Mouse (Mus musculus) forebrain, embryonic 12.5 days (tissue): ENCODE data around the gene Akap9. TPM values are rescaled to one million over a fixed set of nuclear protein-coding genes. Genes with fewer than 3 reads are reported as not detected.
A peak's percentile ranks its signal among the peaks of the same experiment; 100 is the strongest.

Experiments
- ATAC-seq: fragments of 200-750 bp; cut with Nextera tagmentation; 2 replicates; pipeline ENCODE4 v1.8.0; 2017; ENCODE audit warnings: moderate TSS enrichment; ENCODE audit not compliant: low FRiP score
- H3K27ac ChIP-seq: fragments of 300-500 bp; sonication (generic); 2 replicates; pipeline ENCODE4 v1.5.1; 2016; ENCODE audit warnings: mild to moderate bottlenecking
- H3K27me3 ChIP-seq: fragments of 300-500 bp; sonication (generic); 2 replicates; pipeline ENCODE4 v1.6.1; 2016; ENCODE audit warnings: mild to moderate bottlenecking
- H3K36me3 ChIP-seq: fragments of 300-500 bp; sonication (generic); replicated peaks from 2 replicates; pipeline ENCODE4 v1.6.1; 2016; ENCODE audit warnings: mild to moderate bottlenecking
- H3K4me1 ChIP-seq: fragments of 300-500 bp; sonication (generic); 2 replicates; pipeline ENCODE4 v1.6.1; 2016
- H3K4me2 ChIP-seq: fragments of 300-500 bp; sonication (generic); 2 replicates; pipeline ENCODE4 v1.6.1; 2016; ENCODE audit warnings: mild to moderate bottlenecking, moderate library complexity
- H3K4me3 ChIP-seq: fragments of 300-500 bp; sonication (generic); replicated peaks from 2 replicates; pipeline ENCODE4 v1.5.1; 2016; ENCODE audit warnings: mild to moderate bottlenecking
- H3K9ac ChIP-seq: fragments of 300-500 bp; sonication (generic); 2 replicates; pipeline ENCODE4 v1.6.1; 2016; ENCODE audit warnings: mild to moderate bottlenecking
- H3K9me3 ChIP-seq: fragments of 300-500 bp; sonication (generic); 2 replicates; pipeline ENCODE4 v1.6.1; 2016
- WGBS: fragments of 180-500 bp; shearing (Covaris S2); methylation state at CpG from one replicate; pipeline ENCODE4 v1.1.7; 2016; 5-methylcytosine and 5-hydroxymethylcytosine counted together
- polyA plus RNA-seq: library from polyadenylated mRNA; unstranded; fragments of >200 nt; fragmentation: Nextera tagmentation; extraction: Ambion mirVana; gene quantifications from 2 replicates; pipeline ENCODE4 v1.2.1, GENCODE M21; 2016

The Akap9 gene
- polyA plus RNA-seq, 1 experiment from 2014 or later = 296 TPM

GRCm38 (mm10) chr5:4079086-4079485 is 151.2 kb downstream of the Akap9 start:
- Histone ChIP-seq H3K27ac (no peak overlapping the region), H3K9me3 (no peaks in the 10 kb centered on the region), H3K4me3 (no peak overlapping the region), H3K9ac (no peak overlapping the region), H3K4me1 (no peaks in the 10 kb centered on the region), H3K27me3 (no peaks in the 10 kb centered on the region), H3K36me3 (peaks cover 73% of the 10 kb centered on the region), H3K4me2 (no peak overlapping the region)
- WGBS = 91% methylated on average over 3 of the region's 3 CpGs
- ATAC-seq = peak; percentile 47; the same call in 1 of the 2 replicates

- ATAC-seq = no peak
Measured at GRCm38 (mm10) chr5:4080861-4081260, 153.0 kb downstream of the Akap9 start.

GRCm38 (mm10) chr5:4081513-4081912 is 153.7 kb downstream of the Akap9 start:
- Histone ChIP-seq H3K4me1 (no peaks in the 10 kb centered on the region), H3K36me3 (peaks cover 86% of the 10 kb centered on the region), H3K9ac (no peak overlapping the region), H3K27ac (no peak overlapping the region), H3K4me2 (no peak overlapping the region), H3K27me3 (no peaks in the 10 kb centered on the region), H3K9me3 (no peaks in the 10 kb centered on the region), H3K4me3 (no peak overlapping the region)
- ATAC-seq = no peak
- WGBS = 93% methylated on average over 2 of the region's 2 CpGs

More at GRCm38 (mm10) chr5:4080861-4081260, 153.0 kb downstream of the Akap9 start:
- Histone ChIP-seq H3K9me3 (no peaks in the 10 kb centered on the region), H3K27ac (no peak overlapping the region), H3K4me2 (no peak overlapping the region), H3K4me1 (no peaks in the 10 kb centered on the region), H3K27me3 (no peaks in the 10 kb centered on the region), H3K4me3 (no peak overlapping the region), H3K36me3 (peaks cover 84% of the 10 kb centered on the region), H3K9ac (no peak overlapping the region)
- WGBS = 87% methylated on average over 2 of the region's 2 CpGs

GRCm38 (mm10) chr5:4084948-4085347 is 157.1 kb downstream of the Akap9 start:
- Histone ChIP-seq H3K4me2 (no peak overlapping the region), H3K27me3 (no peaks in the 10 kb centered on the region), H3K9ac (no peak overlapping the region), H3K9me3 (no peaks in the 10 kb centered on the region), H3K27ac (no peak overlapping the region), H3K36me3 (peaks cover 92% of the 10 kb centered on the region), H3K4me1 (0 out of 2 replicates have a peak, but pooled peaks cover 3% of the 10 kb centered on the region), H3K4me3 (no peak overlapping the region)
- 93% methylated on average over 7 of the region's 7 CpGs for WGBS
- ATAC-seq = no peak

- Histone ChIP-seq H3K4me2 (no peak overlapping the region), H3K4me3 (no peak overlapping the region), H3K9ac (no peak overlapping the region), H3K27me3 (no peaks in the 10 kb centered on the region), H3K4me1 (0 out of 2 replicates have a peak, but pooled peaks cover 3% of the 10 kb centered on the region), H3K9me3 (no peaks in the 10 kb centered on the region), H3K27ac (no peak overlapping the region), H3K36me3 (peaks cover 91% of the 10 kb centered on the region)
- ATAC-seq = no peak
- WGBS = 86% methylated on average over 4 of the region's 4 CpGs
Measured at GRCm38 (mm10) chr5:4086309-4086708, 158.5 kb downstream of the Akap9 start.

GRCm38 (mm10) chr5:4088190-4088589 is 160.3 kb downstream of the Akap9 start:
- Histone ChIP-seq H3K4me3 (no peak overlapping the region), H3K9me3 (no peaks in the 10 kb centered on the region), H3K9ac (no peak overlapping the region), H3K27me3 (no peaks in the 10 kb centered on the region), H3K36me3 (peaks cover 91% of the 10 kb centered on the region), H3K4me2 (no peak overlapping the region), H3K4me1 (0 out of 2 replicates have a peak, but pooled peaks cover 3% of the 10 kb centered on the region), H3K27ac (no peak overlapping the region)
- 89% methylated on average over 5 of the region's 5 CpGs for WGBS
- no peak for ATAC-seq

GRCm38 (mm10) chr5:4094471-4094870 is 166.6 kb downstream of the Akap9 start:
- Histone ChIP-seq H3K27me3 (no peaks in the 10 kb centered on the region), H3K9me3 (no peaks in the 10 kb centered on the region), H3K9ac (no peak overlapping the region), H3K4me1 (no peaks in the 10 kb centered on the region), H3K4me3 (no peak overlapping the region), H3K36me3 (peaks cover 71% of the 10 kb centered on the region), H3K27ac (no peak overlapping the region), H3K4me2 (no peak overlapping the region)
- ATAC-seq = no peak
- 95% methylated on average over 5 of the region's 5 CpGs for WGBS

GRCm38 (mm10) chr5:4101031-4101430 is 173.2 kb downstream of the Akap9 start:
- Histone ChIP-seq H3K27me3 (no peaks in the 10 kb centered on the region), H3K4me1 (peaks cover 7% of the 10 kb centered on the region), H3K9me3 (no peaks in the 10 kb centered on the region), H3K4me3 (no peak overlapping the region), H3K36me3 (peaks cover 50% of the 10 kb centered on the region), H3K4me2 (no peak overlapping the region), H3K27ac (no peak overlapping the region), H3K9ac (no peak overlapping the region)
- ATAC-seq = no peak
- WGBS = 97% methylated on average over 4 of the region's 4 CpGs

- 95% methylated on average over 2 of the region's 2 CpGs for WGBS
Measured at GRCm38 (mm10) chr5:4101770-4102169, 173.9 kb downstream of the Akap9 start.

GRCm38 (mm10) chr5:4103626-4104340 is 175.9 kb downstream of the Akap9 start:
- Histone ChIP-seq H3K27me3 (no peaks in the 10 kb centered on the region), H3K9me3 (no peaks in the 10 kb centered on the region), H3K4me1 (peaks cover 7% of the 10 kb centered on the region), H3K9ac (peak overlapping the region; percentile 92), H3K4me3 (peak overlapping the region; percentile 94), H3K4me2 (peak overlapping the region; percentile 59), H3K27ac (peak overlapping the region; percentile 99), H3K36me3 (peaks cover 37% of the 10 kb centered on the region)
- peak; percentile 58 for ATAC-seq
- under 1% methylated on average over 41 of the region's 41 CpGs for WGBS

More at GRCm38 (mm10) chr5:4101770-4102169, 173.9 kb downstream of the Akap9 start:
- Histone ChIP-seq H3K4me1 (peaks cover 7% of the 10 kb centered on the region), H3K27ac (no peak overlapping the region), H3K9ac (no peak overlapping the region), H3K36me3 (peaks cover 50% of the 10 kb centered on the region), H3K27me3 (no peaks in the 10 kb centered on the region), H3K4me3 (no peak overlapping the region), H3K9me3 (no peaks in the 10 kb centered on the region), H3K4me2 (no peak overlapping the region)
- no peak for ATAC-seq

- peak within 1 kb of the TSS; percentile 92 for H3K9ac ChIP-seq
- no peaks in the 10 kb centered on the region for H3K27me3 ChIP-seq
- WGBS = under 1% methylated on average over 58 of the region's 59 CpGs
- H3K27ac ChIP-seq = peak within 1 kb of the TSS; percentile 99
- H3K4me3 ChIP-seq = peak within 1 kb of the TSS; percentile 94
- H3K9me3 ChIP-seq = no peaks in the 10 kb centered on the region
- peak within 1 kb of the TSS; percentile 59 for H3K4me2 ChIP-seq
- H3K36me3 ChIP-seq = peaks cover 30% of the 10 kb centered on the region
- peaks cover 7% of the 10 kb centered on the region for H3K4me1 ChIP-seq
- peak; percentile 97 for ATAC-seq
Measured at GRCm38 (mm10) chr5:4104341-4105040, 176.6 kb downstream of the Akap9 start, which contains the start of gene Cyp51. Gene Cyp51, minus strand, starts transcription at chr5:4104746.

GRCm38 (mm10) chr5:4105651-4106186 is 177.9 kb downstream of the Akap9 start:
- ATAC-seq = no peak
- Histone ChIP-seq H3K4me2 (no peak overlapping the region), H3K9ac (no peak overlapping the region), H3K36me3 (peaks cover 20% of the 10 kb centered on the region), H3K27me3 (no peaks in the 10 kb centered on the region), H3K4me1 (peaks cover 7% of the 10 kb centered on the region), H3K27ac (no peak overlapping the region), H3K4me3 (no peak overlapping the region), H3K9me3 (no peaks in the 10 kb centered on the region)
- WGBS = 91% methylated on average over 2 of the region's 2 CpGs
